Mouse (Mus musculus): ENCODE results near the gene Lima1. TPM values are rescaled to one million over a fixed set of nuclear protein-coding genes. Genes with fewer than 3 reads are reported as not detected.
"Not testable (repeated sequence)": the region's sequence is repeated elsewhere in the genome, so short reads cannot be mapped to it uniquely, and the experiment has no call there.

Lima1 gene
- polyA plus RNA-seq, 1 experiment, result 12.1 TPM

- Histone ChIP-seq H3K27ac (ENCODE audit: insufficient read depth, low read length) (no peak overlapping the region), H3K4me3 (ENCODE audit: insufficient read depth, low read length) (no peak overlapping the region), H3K4me1 (ENCODE audit: control insufficient read depth, insufficient read depth, low read length) (no peaks in the 10 kb centered on the region)
- TF ChIP-seq POLR2A (IDR thresholded peaks at IDR 0.05; ENCODE audit: extremely low read depth, insufficient read depth, low read length) (no peak), CTCF (IDR thresholded peaks at IDR 0.05; ENCODE audit: extremely low read depth, insufficient read depth, low read length) (no peak)
Measured at GRCm38 (mm10) chr15:99903227-99903626, 28.0 kb upstream of the Lima1 start.

- Histone ChIP-seq H3K4me1 (ENCODE audit: control insufficient read depth, insufficient read depth, low read length) (no peaks in the 10 kb centered on the region), H3K27ac (ENCODE audit: insufficient read depth, low read length) (no peak overlapping the region), H3K4me3 (ENCODE audit: insufficient read depth, low read length) (no peak overlapping the region)
- TF ChIP-seq POLR2A (IDR thresholded peaks at IDR 0.05; ENCODE audit: extremely low read depth, insufficient read depth, low read length) (no peak), CTCF (IDR thresholded peaks at IDR 0.05; ENCODE audit: extremely low read depth, insufficient read depth, low read length) (no peak)
Measured at GRCm38 (mm10) chr15:99902786-99903185, 27.5 kb upstream of the Lima1 start.

- Histone ChIP-seq H3K27ac (ENCODE audit: insufficient read depth, low read length) (no peak overlapping the region), H3K4me1 (ENCODE audit: control insufficient read depth, insufficient read depth, low read length) (no peaks in the 10 kb centered on the region), H3K4me3 (ENCODE audit: insufficient read depth, low read length) (no peak overlapping the region)
- TF ChIP-seq CTCF (IDR thresholded peaks at IDR 0.05; ENCODE audit: extremely low read depth, insufficient read depth, low read length) (no peak), POLR2A (IDR thresholded peaks at IDR 0.05; ENCODE audit: extremely low read depth, insufficient read depth, low read length) (no peak)
Measured at GRCm38 (mm10) chr15:99896621-99897020, 21.4 kb upstream of the Lima1 start.

- Histone ChIP-seq H3K27ac (ENCODE audit: insufficient read depth, low read length) (no peak overlapping the region), H3K4me3 (ENCODE audit: insufficient read depth, low read length) (no peak overlapping the region)
- TF ChIP-seq CTCF (IDR thresholded peaks at IDR 0.05; ENCODE audit: extremely low read depth, insufficient read depth, low read length) (no peak), POLR2A (IDR thresholded peaks at IDR 0.05; ENCODE audit: extremely low read depth, insufficient read depth, low read length) (no peak)
Measured at GRCm38 (mm10) chr15:99891355-99891754, 16.1 kb upstream of the Lima1 start.

GRCm38 (mm10) chr15:99890412-99891236 lies 15.4 kb upstream of the Lima1 start:
- TF ChIP-seq CTCF (IDR thresholded peaks at IDR 0.05; ENCODE audit: extremely low read depth, insufficient read depth, low read length) (no peak), POLR2A (IDR thresholded peaks at IDR 0.05; ENCODE audit: extremely low read depth, insufficient read depth, low read length) (no peak)
- Histone ChIP-seq H3K4me3 (ENCODE audit: insufficient read depth, low read length) (no peak overlapping the region), H3K4me1 (ENCODE audit: control insufficient read depth, insufficient read depth, low read length) (no peaks in the 10 kb centered on the region), H3K27ac (ENCODE audit: insufficient read depth, low read length) (no peak overlapping the region)

More at GRCm38 (mm10) chr15:99891355-99891754, 16.1 kb upstream of the Lima1 start:
- H3K4me1 ChIP-seq (ENCODE audit: control insufficient read depth, insufficient read depth, low read length), result no peaks in the 10 kb centered on the region

- Histone ChIP-seq H3K27ac (ENCODE audit: insufficient read depth, low read length) (no peak overlapping the region), H3K4me1 (ENCODE audit: control insufficient read depth, insufficient read depth, low read length) (no peaks in the 10 kb centered on the region), H3K4me3 (ENCODE audit: insufficient read depth, low read length) (no peak overlapping the region)
- TF ChIP-seq POLR2A (IDR thresholded peaks at IDR 0.05; ENCODE audit: extremely low read depth, insufficient read depth, low read length) (no peak), CTCF (IDR thresholded peaks at IDR 0.05; ENCODE audit: extremely low read depth, insufficient read depth, low read length) (no peak)
Measured at GRCm38 (mm10) chr15:99889275-99889874, 14.1 kb upstream of the Lima1 start.

GRCm38 (mm10) chr15:99887130-99887529 lies 11.9 kb upstream of the Lima1 start:
- not testable (repeated sequence) for H3K4me3 ChIP-seq (ENCODE audit: insufficient read depth, low read length); H3K27ac ChIP-seq (ENCODE audit: insufficient read depth, low read length); H3K4me1 ChIP-seq (ENCODE audit: control insufficient read depth, insufficient read depth, low read length)

- no peak overlapping the region for H3K27ac ChIP-seq (ENCODE audit: insufficient read depth, low read length)
- H3K4me1 ChIP-seq (ENCODE audit: control insufficient read depth, insufficient read depth, low read length), result no peaks in the 10 kb centered on the region
- no peak for TF ChIP-seq POLR2A (IDR thresholded peaks at IDR 0.05; ENCODE audit: extremely low read depth, insufficient read depth, low read length)
- no peak for TF ChIP-seq CTCF (IDR thresholded peaks at IDR 0.05; ENCODE audit: extremely low read depth, insufficient read depth, low read length)
- no peak overlapping the region for H3K4me3 ChIP-seq (ENCODE audit: insufficient read depth, low read length)
Measured at GRCm38 (mm10) chr15:99884038-99884437, 8.8 kb upstream of the Lima1 start.

- TF ChIP-seq POLR2A (IDR thresholded peaks at IDR 0.05; ENCODE audit: extremely low read depth, insufficient read depth, low read length) (no peak), CTCF (IDR thresholded peaks at IDR 0.05; ENCODE audit: extremely low read depth, insufficient read depth, low read length) (no peak)
- H3K27ac ChIP-seq (ENCODE audit: insufficient read depth, low read length), result no peak overlapping the region
- no peak overlapping the region for H3K4me3 ChIP-seq (ENCODE audit: insufficient read depth, low read length)
- H3K4me1 ChIP-seq (ENCODE audit: control insufficient read depth, insufficient read depth, low read length), result peaks cover 2% of the 10 kb centered on the region; the same call in 1 of the 2 replicates
Measured at GRCm38 (mm10) chr15:99878541-99878940, 3.3 kb upstream of the Lima1 start.

Measured in cortical plate, adult 2 months (tissue).